Mouse (Mus musculus) stomach, embryonic 16.5 days (tissue): ENCODE measurements at regions not wholly inside any gene's neighbourhood (a gene's known extent, or its start where the extent isn't known, plus 50 kb on each side); places are given as distances from the start of the nearest gene placed in this dataset.

ENCODE experiments used
- ATAC-seq: fragments of 200-750 bp; cut with Nextera tagmentation; 2 replicates; pipeline ENCODE4 v1.8.0; 2017; ENCODE audit warnings: moderate number of reproducible peaks, moderate TSS enrichment; ENCODE audit not compliant: insufficient read depth, low FRiP score
- H3K27ac ChIP-seq: fragments of 300-500 bp; sonication (generic); 2 replicates; pipeline ENCODE4 v1.5.1; 2014; ENCODE audit warnings: low read length
- H3K27me3 ChIP-seq: fragments of 300-500 bp; sonication (generic); 2 replicates; pipeline ENCODE4 v1.6.1; 2014; ENCODE audit warnings: low read length, control low read depth, mixed read lengths; ENCODE audit not compliant: control insufficient read depth, insufficient read depth
- H3K36me3 ChIP-seq: fragments of 300-500 bp; sonication (generic); 2 replicates; pipeline ENCODE4 v1.6.1; 2014; ENCODE audit warnings: low read length; ENCODE audit not compliant: control insufficient read depth, insufficient read depth
- H3K4me1 ChIP-seq: fragments of 300-500 bp; sonication (generic); 2 replicates; pipeline ENCODE4 v1.6.1; 2014; ENCODE audit warnings: low read length, control low read depth, mixed read lengths; ENCODE audit not compliant: control insufficient read depth, insufficient read depth
- H3K4me2 ChIP-seq: fragments of 300-500 bp; sonication (generic); 2 replicates; pipeline ENCODE4 v1.6.1; 2014; ENCODE audit warnings: low read depth, low read length, mixed read lengths
- H3K4me3 ChIP-seq: fragments of 300-500 bp; sonication (generic); replicated peaks from 2 replicates; pipeline ENCODE4 v1.5.1; 2014; ENCODE audit warnings: mild to moderate bottlenecking, low read length
- H3K9ac ChIP-seq: fragments of 300-500 bp; sonication (generic); 2 replicates; pipeline ENCODE4 v1.6.1; 2014; ENCODE audit warnings: low read length
- H3K9me3 ChIP-seq: fragments of 300-500 bp; sonication (generic); replicated peaks from 2 replicates; pipeline ENCODE4 v1.6.1; 2016; ENCODE audit warnings: low read length, control low read depth; ENCODE audit not compliant: control insufficient read depth
- WGBS: fragments of 180-500 bp; shearing (Covaris S2); extraction: QIAGEN DNeasy Blood & Tissue Kit; methylation state at CpG from one replicate; pipeline ENCODE4 v1.1.7; 2014; 5-methylcytosine and 5-hydroxymethylcytosine counted together

- no peak for ATAC-seq
- no peak overlapping the region for H3K4me3 ChIP-seq
- H3K36me3 ChIP-seq: no peaks in the 10 kb centered on the region
- H3K9me3 ChIP-seq: no peaks in the 10 kb centered on the region
- no peak overlapping the region for H3K27ac ChIP-seq
- 70% methylated on average over 2 of the region's 2 CpGs for WGBS
- H3K27me3 ChIP-seq: no peaks in the 10 kb centered on the region
- peaks cover 10% of the 10 kb centered on the region for H3K4me1 ChIP-seq
- H3K4me2 ChIP-seq: no peak overlapping the region
- H3K9ac ChIP-seq: no peak overlapping the region
These were observed 81.3 kb downstream of the Hsd17b3 start for GRCm38 (mm10) chr13:64007688-64008087.

GRCm38 (mm10) chr13:64002945-64003459, 86.0 kb downstream of the Hsd17b3 start:
- peak; percentile 63; the same call in 1 of the 2 replicates for ATAC-seq
- Histone ChIP-seq H3K4me3 (no peak overlapping the region), H3K27ac (peak overlapping the region; percentile 80), H3K9ac (peak overlapping the region; percentile 27; the same call in 1 of the 2 replicates), H3K36me3 (no peaks in the 10 kb centered on the region), H3K4me2 (no peak overlapping the region), H3K27me3 (no peaks in the 10 kb centered on the region), H3K4me1 (peaks cover 15% of the 10 kb centered on the region), H3K9me3 (no peaks in the 10 kb centered on the region)
- WGBS: 12% methylated on average over 6 of the region's 6 CpGs

GRCm38 (mm10) chr13:64000303-64000702, 88.7 kb downstream of the Hsd17b3 start:
- no peak for ATAC-seq
- 49% methylated on average over 6 of the region's 6 CpGs for WGBS
- peaks cover 15% of the 10 kb centered on the region for H3K4me1 ChIP-seq
- no peak overlapping the region for H3K4me2 ChIP-seq
- H3K4me3 ChIP-seq: no peak overlapping the region
- no peaks in the 10 kb centered on the region for H3K27me3 ChIP-seq
- no peaks in the 10 kb centered on the region for H3K36me3 ChIP-seq
- H3K9ac ChIP-seq: no peak overlapping the region
- no peaks in the 10 kb centered on the region for H3K9me3 ChIP-seq
- peak overlapping the region; percentile 55; the same call in 1 of the 2 replicates for H3K27ac ChIP-seq

GRCm38 (mm10) chr13:63998647-63999046, 90.4 kb downstream of the Hsd17b3 start:
- Histone ChIP-seq H3K9me3 (no peaks in the 10 kb centered on the region), H3K4me3 (no peak overlapping the region), H3K27me3 (no peaks in the 10 kb centered on the region), H3K4me2 (no peak overlapping the region), H3K27ac (peak overlapping the region; percentile 59), H3K4me1 (peaks cover 18% of the 10 kb centered on the region), H3K9ac (no peak overlapping the region), H3K36me3 (no peaks in the 10 kb centered on the region)
- no peak for ATAC-seq
- WGBS: 45% methylated on average over 10 of the region's 10 CpGs

- Histone ChIP-seq H3K9ac (no peak overlapping the region), H3K4me2 (no peak overlapping the region), H3K36me3 (no peaks in the 10 kb centered on the region), H3K27me3 (no peaks in the 10 kb centered on the region), H3K4me3 (no peak overlapping the region), H3K27ac (peak overlapping the region; percentile 93), H3K9me3 (no peaks in the 10 kb centered on the region), H3K4me1 (peaks cover 16% of the 10 kb centered on the region)
- ATAC-seq: peak; percentile 84
- WGBS: 47% methylated on average over 12 of the region's 12 CpGs
These were observed 95.1 kb downstream of the Hsd17b3 start for GRCm38 (mm10) chr13:63993857-63994477.

DNA sequence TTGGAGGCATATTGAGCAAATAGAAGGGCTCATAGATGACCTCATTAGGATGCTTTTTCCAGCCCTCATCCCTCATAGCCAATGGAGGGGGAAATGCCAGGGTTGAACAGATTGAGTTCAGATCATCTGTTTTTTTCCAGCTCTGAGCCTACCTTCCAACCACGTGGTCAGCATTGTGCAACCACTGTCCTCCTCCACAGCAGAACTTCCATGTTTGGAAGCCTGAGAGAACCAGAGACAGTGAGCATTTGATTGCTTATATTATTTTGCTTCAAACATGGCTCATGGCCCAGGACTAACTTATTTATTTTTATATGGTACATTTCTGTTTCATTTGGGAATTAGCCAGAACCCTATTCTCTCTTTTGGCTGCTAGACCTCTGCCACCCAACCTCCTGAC, 96.0 kb downstream of the Hsd17b3 start:
- Histone ChIP-seq H3K9ac (no peak overlapping the region), H3K4me3 (no peak overlapping the region), H3K27me3 (no peaks in the 10 kb centered on the region), H3K4me1 (peaks cover 20% of the 10 kb centered on the region), H3K4me2 (no peak overlapping the region), H3K27ac (peak overlapping the region; percentile 93), H3K36me3 (no peaks in the 10 kb centered on the region), H3K9me3 (no peaks in the 10 kb centered on the region)
- 0 out of 2 replicates have a peak, but pooled peaks have one; percentile 18 for ATAC-seq
- 19% methylated on average over 1 of the region's 1 CpGs for WGBS

DNA sequence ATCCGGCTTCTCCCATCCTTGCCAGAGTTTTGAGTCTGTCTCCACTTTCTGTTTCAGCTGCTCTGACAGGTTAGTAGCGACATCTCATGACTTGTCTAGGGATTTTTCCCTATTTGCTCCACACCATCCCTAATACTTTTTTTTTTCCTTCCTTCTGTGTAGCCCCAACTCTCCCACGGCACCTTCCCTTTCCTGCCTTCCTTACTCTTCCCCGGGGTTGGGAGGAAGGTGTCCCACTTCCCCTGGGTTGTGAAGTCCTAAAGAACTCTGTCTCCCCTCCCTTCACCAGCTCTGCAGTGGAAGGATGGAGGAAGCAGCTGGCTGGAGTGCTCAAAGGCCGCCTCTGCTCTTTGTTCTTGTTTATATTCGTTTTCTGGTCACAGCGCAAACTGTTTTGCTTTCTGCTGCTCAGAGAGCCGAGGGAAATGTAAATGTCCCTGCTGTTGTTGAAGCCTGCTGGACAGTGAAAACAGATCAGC, 98.5 kb downstream of the Hsd17b3 start:
- Histone ChIP-seq H3K4me1 (peaks cover 34% of the 10 kb centered on the region), H3K4me3 (0 out of 2 replicates have a peak overlapping the region, but pooled peaks have one; percentile 2)

GRCm38 (mm10) chr13:63989769-63990168, 99.3 kb downstream of the Hsd17b3 start:
- no peaks in the 10 kb centered on the region for H3K27me3 ChIP-seq
- H3K4me2 ChIP-seq: no peak overlapping the region
- H3K36me3 ChIP-seq: no peaks in the 10 kb centered on the region
- H3K27ac ChIP-seq: peak overlapping the region; percentile 93
- peaks cover 32% of the 10 kb centered on the region for H3K4me1 ChIP-seq
- WGBS: 39% methylated on average over 2 of the region's 2 CpGs
- no peak overlapping the region for H3K9ac ChIP-seq
- no peaks in the 10 kb centered on the region for H3K9me3 ChIP-seq
- no peak overlapping the region for H3K4me3 ChIP-seq
- ATAC-seq: no peak

More for the DNA sequence above, 98.5 kb downstream of the Hsd17b3 start:
- peak overlapping the region; percentile 33; the same call in 1 of the 2 replicates for H3K9ac ChIP-seq
- H3K9me3 ChIP-seq: no peaks in the 10 kb centered on the region
- H3K4me2 ChIP-seq: peak overlapping the region; percentile 39
- peak overlapping the region; percentile 93 for H3K27ac ChIP-seq
- ATAC-seq: peak; percentile 22
- WGBS: 13% methylated on average over 8 of the region's 8 CpGs
- no peaks in the 10 kb centered on the region for H3K27me3 ChIP-seq
- H3K36me3 ChIP-seq: no peaks in the 10 kb centered on the region

DNA sequence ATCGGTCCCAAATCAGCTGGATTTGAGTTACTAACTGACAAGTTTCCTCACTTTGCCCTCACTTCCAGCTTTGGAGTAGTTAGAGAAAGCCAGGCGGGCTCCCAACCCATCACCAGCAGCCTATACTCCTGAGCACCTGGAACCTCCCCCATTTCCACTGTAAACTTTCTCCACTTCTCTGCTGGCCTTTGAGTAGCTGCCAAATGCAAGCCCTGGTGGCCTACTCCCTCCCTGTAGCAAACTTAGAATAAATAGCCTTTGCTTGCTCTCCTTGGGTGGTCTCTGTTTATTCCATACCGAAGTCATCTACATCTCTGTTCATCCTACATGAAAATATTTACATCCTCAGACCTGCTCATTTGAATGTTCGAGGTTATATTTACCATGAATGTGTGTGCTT, 100.8 kb downstream of the Hsd17b3 start:
- Histone ChIP-seq H3K9me3 (no peaks in the 10 kb centered on the region), H3K4me1 (peaks cover 29% of the 10 kb centered on the region), H3K27me3 (no peaks in the 10 kb centered on the region), H3K4me3 (no peak overlapping the region), H3K36me3 (no peaks in the 10 kb centered on the region), H3K4me2 (no peak overlapping the region), H3K9ac (no peak overlapping the region; the same call in 1 of the 2 replicates), H3K27ac (peak overlapping the region; percentile 79)
- peak; percentile 45; the same call in 1 of the 2 replicates for ATAC-seq
- WGBS: 44% methylated on average over 4 of the region's 4 CpGs
